Comparison of ENCODE assay signal across 10 mouse cellular contexts in the genomic region with DNA sequence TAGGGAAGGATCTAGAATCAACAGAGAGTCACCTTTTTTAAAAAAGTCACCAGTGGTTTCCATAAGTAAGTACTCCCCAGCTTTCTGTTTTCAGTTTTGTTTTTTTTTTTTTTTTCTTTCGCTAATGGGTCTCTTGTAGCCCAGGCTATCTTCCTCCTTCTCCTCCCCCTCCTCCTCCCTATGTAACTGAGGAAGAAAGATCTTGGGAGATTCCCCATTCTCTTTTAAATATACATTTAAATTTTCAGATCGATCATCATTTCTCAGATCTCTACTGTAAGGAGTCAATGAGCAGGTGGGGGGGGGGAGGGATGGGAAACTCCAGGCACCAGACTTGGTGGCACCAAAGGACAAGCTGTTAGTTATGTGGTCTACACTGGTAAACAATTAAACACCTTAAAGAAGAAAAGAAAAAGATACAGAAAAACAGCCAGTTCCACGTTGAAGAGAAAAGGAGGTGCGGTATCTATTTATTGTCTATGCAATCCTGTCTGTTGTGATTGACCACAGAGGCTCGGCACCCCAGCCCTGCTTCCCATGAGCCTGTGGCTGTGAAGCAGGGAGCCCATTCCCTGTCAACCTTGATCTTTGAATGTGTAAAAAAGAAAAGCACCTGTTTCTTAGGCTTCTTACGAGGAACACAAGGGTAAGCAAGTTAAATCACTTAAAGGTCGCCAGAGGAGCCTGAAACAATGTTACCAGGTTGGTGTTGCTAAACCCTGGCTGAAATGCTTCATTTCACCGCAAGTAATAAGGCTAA.
DNase-seq lines count a peak whose midpoint lies in the region; ATAC-seq and TF ChIP-seq lines count a peak whose summit lies in the region.
"Had no signal": no experiment of that assay in that cellular context is flagged by ENCODE, and none has a peak within 500 bp of the region (broad histone marks: within the 10 kb centered on the region; RNA-seq: fewer than 3 reads in every experiment).

No protein-coding gene starts in this region.

- H3K4me3 ChIP-seq in heart, embryonic 12.5 days: 0 out of 2 replicates have a peak overlapping the region, but pooled peaks have one; percentile 40
- peak overlapping the region; percentile 44; the same call in 1 of the 2 replicates for H3K4me3 ChIP-seq in midbrain, embryonic 10.5 days
- no peak overlapping the region for H3K4me3 ChIP-seq in midbrain, postnatal 0 days (ENCODE audit: low read depth, low read length)
- H3K4me3 ChIP-seq in embryonic facial prominence, embryonic 10.5 days: peak overlapping the region; percentile 45; the same call in 1 of the 2 replicates
- H3K4me3 ChIP-seq in liver, embryonic 16.5 days (ENCODE audit: low read depth, low read length): no peak overlapping the region; the same call in 1 of the 2 replicates

- H3K4me2 ChIP-seq in heart, embryonic 12.5 days: peak overlapping the region; percentile 75
- H3K4me2 ChIP-seq in midbrain, postnatal 0 days (ENCODE audit: low read depth, low read length, poor library complexity, severe bottlenecking): no peak overlapping the region
- H3K4me2 ChIP-seq in liver, embryonic 16.5 days (ENCODE audit: low read depth, low read length): peak overlapping the region; percentile 61; the same call in 1 of the 2 replicates

- no peak for TF ChIP-seq CTCF in midbrain, postnatal 0 days (IDR thresholded peaks at IDR 0.05)

- H3K36me3 ChIP-seq in heart, embryonic 12.5 days: no peaks in the 10 kb centered on the region
- no peaks in the 10 kb centered on the region for H3K36me3 ChIP-seq in midbrain, embryonic 10.5 days
- no peaks in the 10 kb centered on the region for H3K36me3 ChIP-seq in midbrain, postnatal 0 days (ENCODE audit: insufficient read depth, low read length)
- no peaks in the 10 kb centered on the region for H3K36me3 ChIP-seq in embryonic facial prominence, embryonic 10.5 days (replicated peaks)
- no peaks in the 10 kb centered on the region for H3K36me3 ChIP-seq in liver, embryonic 16.5 days (ENCODE audit: control insufficient read depth, insufficient read depth)
- H3K36me3 ChIP-seq: hindbrain, embryonic 12.5 days had no signal

- no peak for DNase-seq in heart, postnatal 10 days
- no peak for DNase-seq in midbrain, embryonic 10.5 days (ENCODE audit: low spot score)
- DNase-seq in midbrain, postnatal 0 days (ENCODE audit: low spot score): no peak
- DNase-seq in embryonic facial prominence, embryonic 10.5 days (ENCODE audit: low spot score): no peak
- no peak for DNase-seq in kidney, adult 9 months
- DNase-seq in left cerebral cortex, postnatal 4 days: no peak
- DNase-seq: right cerebral cortex, postnatal 14 days had no signal

- WGBS in heart, embryonic 12.5 days: 58% methylated on average over 8 of the region's 8 CpGs
- 61% methylated on average over 8 of the region's 8 CpGs for WGBS in midbrain, embryonic 10.5 days
- 74% methylated on average over 8 of the region's 8 CpGs for WGBS in midbrain, postnatal 0 days
- WGBS in embryonic facial prominence, embryonic 10.5 days: 58% methylated on average over 8 of the region's 8 CpGs
- 56% methylated on average over 8 of the region's 8 CpGs for WGBS in liver, embryonic 16.5 days (ENCODE audit: insufficient replicate concordance)

- no peaks in the 10 kb centered on the region for H3K9me3 ChIP-seq in heart, embryonic 12.5 days (replicated peaks)
- no peaks in the 10 kb centered on the region for H3K9me3 ChIP-seq in midbrain, embryonic 10.5 days (replicated peaks)
- no peaks in the 10 kb centered on the region for H3K9me3 ChIP-seq in midbrain, postnatal 0 days (ENCODE audit: low read length)
- H3K9me3 ChIP-seq in embryonic facial prominence, embryonic 10.5 days: no peaks in the 10 kb centered on the region
- no peaks in the 10 kb centered on the region for H3K9me3 ChIP-seq in liver, embryonic 16.5 days (replicated peaks; ENCODE audit: control insufficient read depth, low read length)
- H3K9me3 ChIP-seq: hindbrain, embryonic 12.5 days had no signal

- H3K27me3 ChIP-seq in heart, embryonic 12.5 days (replicated peaks): 0 out of 2 replicates have a peak, but pooled peaks cover 3% of the 10 kb centered on the region
- peaks cover 33% of the 10 kb centered on the region for H3K27me3 ChIP-seq in midbrain, embryonic 10.5 days (ENCODE audit: low read depth, poor library complexity, severe bottlenecking)
- H3K27me3 ChIP-seq in midbrain, postnatal 0 days (ENCODE audit: insufficient read depth, low read length): no peaks in the 10 kb centered on the region
- H3K27me3 ChIP-seq in embryonic facial prominence, embryonic 10.5 days (replicated peaks; ENCODE audit: low read depth, poor library complexity, severe bottlenecking): peaks cover 31% of the 10 kb centered on the region
- H3K27me3 ChIP-seq in liver, embryonic 16.5 days (ENCODE audit: control insufficient read depth, insufficient read depth, low read depth, low read length): no peaks in the 10 kb centered on the region

- intact Hi-C loops in heart, postnatal 10 days (cut with DNase I): no loop called here
- intact Hi-C loops in left cerebral cortex, postnatal 4 days (cut with DNase I): no loop called here

- H3K9ac ChIP-seq in heart, embryonic 12.5 days: no peak overlapping the region
- no peak overlapping the region for H3K9ac ChIP-seq in midbrain, postnatal 0 days (replicated peaks; ENCODE audit: low read length, poor library complexity, severe bottlenecking)
- H3K9ac ChIP-seq in liver, embryonic 16.5 days (ENCODE audit: low read depth, low read length): 0 out of 2 replicates have a peak overlapping the region, but pooled peaks have one; percentile 59
- H3K9ac ChIP-seq: hindbrain, embryonic 12.5 days had no signal

- ATAC-seq in heart, embryonic 12.5 days (ENCODE audit: insufficient number of reproducible peaks, low FRiP score): no peak
- no peak for ATAC-seq in midbrain, postnatal 0 days (ENCODE audit: low FRiP score)
- no peak for ATAC-seq in liver, embryonic 16.5 days (ENCODE audit: low read depth)

- no peak overlapping the region for H3K27ac ChIP-seq in heart, embryonic 12.5 days (ENCODE audit: poor library complexity, severe bottlenecking)
- no peak overlapping the region; the same call in 1 of the 2 replicates for H3K27ac ChIP-seq in midbrain, embryonic 10.5 days (replicated peaks)
- H3K27ac ChIP-seq in midbrain, postnatal 0 days (ENCODE audit: low read depth, low read length): no peak overlapping the region
- peak overlapping the region; percentile 73 for H3K27ac ChIP-seq in embryonic facial prominence, embryonic 10.5 days (replicated peaks)
- H3K27ac ChIP-seq in liver, embryonic 16.5 days (ENCODE audit: low read length): no peak overlapping the region
- H3K27ac ChIP-seq: hindbrain, embryonic 12.5 days had no signal

- H3K4me1 ChIP-seq in heart, embryonic 12.5 days (replicated peaks): peaks cover 21% of the 10 kb centered on the region
- H3K4me1 ChIP-seq in midbrain, embryonic 10.5 days: peaks cover 30% of the 10 kb centered on the region
- H3K4me1 ChIP-seq in midbrain, postnatal 0 days (ENCODE audit: insufficient read depth, low read length): peaks cover 2% of the 10 kb centered on the region; the same call in 1 of the 2 replicates
- peaks cover 32% of the 10 kb centered on the region for H3K4me1 ChIP-seq in embryonic facial prominence, embryonic 10.5 days
- H3K4me1 ChIP-seq in liver, embryonic 16.5 days (ENCODE audit: control insufficient read depth, low read depth, low read length): peaks cover 43% of the 10 kb centered on the region

Comparison
In these comparisons a context has a peak if more than half of its experiments do, and no peak if none do; other contexts are left out.
1. H3K4me3 ChIP-seq: peak in heart, embryonic 12.5 days (single experiment), midbrain, embryonic 10.5 days (single experiment) and embryonic facial prominence, embryonic 10.5 days (single experiment); none in midbrain, postnatal 0 days (single experiment) and liver, embryonic 16.5 days (single experiment).